Mouse (Mus musculus) intestine, postnatal 0 days (tissue): Measurements from ENCODE around the gene Kif7. TPM values are rescaled to one million over a fixed set of nuclear protein-coding genes. Genes with fewer than 3 reads are reported as not detected.
A peak's percentile ranks its signal among the peaks of the same experiment; 100 is the strongest.

Source experiments
- ATAC-seq: fragments of 200-750 bp; cut with Nextera tagmentation; 2 replicates; pipeline ENCODE4 v1.8.0; 2017; ENCODE audit warnings: mild to moderate bottlenecking, moderate TSS enrichment, moderate library complexity
- H3K27ac ChIP-seq: fragments of 300-500 bp; sonication (generic); 2 replicates; pipeline ENCODE4 v1.5.1; 2014; ENCODE audit warnings: mild to moderate bottlenecking, low read depth, low read length, moderate library complexity
- H3K27me3 ChIP-seq: fragments of 300-500 bp; sonication (generic); replicated peaks from 2 replicates; pipeline ENCODE4 v1.6.1; 2014; ENCODE audit warnings: low read length, mixed read lengths; ENCODE audit not compliant: control insufficient read depth, insufficient read depth
- H3K36me3 ChIP-seq: fragments of 300-500 bp; sonication (generic); 2 replicates; pipeline ENCODE4 v1.6.1; 2014; ENCODE audit warnings: mild to moderate bottlenecking, moderate library complexity; ENCODE audit not compliant: control insufficient read depth, insufficient read depth
- H3K4me1 ChIP-seq: fragments of 300-500 bp; sonication (generic); replicated peaks from 2 replicates; pipeline ENCODE4 v1.6.1; 2014; ENCODE audit warnings: antibody characterized with exemption, low read length, mixed read lengths; ENCODE audit not compliant: control insufficient read depth, insufficient read depth
- H3K4me2 ChIP-seq: fragments of 300-500 bp; sonication (generic); replicated peaks from 2 replicates; pipeline ENCODE4 v1.6.1; 2014; ENCODE audit warnings: low read depth, mild to moderate bottlenecking, moderate library complexity
- H3K4me3 ChIP-seq: fragments of 300-500 bp; sonication (generic); 2 replicates; pipeline ENCODE4 v1.5.1; 2014; ENCODE audit warnings: low read depth, low read length
- H3K9ac ChIP-seq: fragments of 300-500 bp; sonication (generic); 2 replicates; pipeline ENCODE4 v1.6.1; 2014; ENCODE audit warnings: mild to moderate bottlenecking, low read depth, low read length
- H3K9me3 ChIP-seq: fragments of 300-500 bp; sonication (generic); 2 replicates; pipeline ENCODE4 v1.6.1; 2016; ENCODE audit warnings: mixed run types; ENCODE audit not compliant: control insufficient read depth
- CTCF ChIP-seq: sonication (generic); IDR thresholded peaks from 2 replicates; pipeline ENCODE4 v1.5.1; 2016; ENCODE audit warnings: low read depth, mild to moderate bottlenecking, control low read depth, antibody characterized with exemption, moderate library complexity
- WGBS: fragments of 180-500 bp; shearing (Covaris S2); extraction: QIAGEN DNeasy Blood & Tissue Kit; methylation state at CpG from one replicate; pipeline ENCODE4 v1.1.7; 2014; 5-methylcytosine and 5-hydroxymethylcytosine counted together
- polyA plus RNA-seq: library from polyadenylated mRNA; unstranded; fragments of >200 nt; fragmentation: Nextera tagmentation; extraction: Ambion mirVana; gene quantifications from 2 replicates; pipeline ENCODE4 v1.2.1, GENCODE M21; 2015

Kif7 gene
- polyA plus RNA-seq, 1 experiment from 2014 or later: 0.69 TPM

GRCm38 (mm10) chr7:79670900-79671604 is 44.5 kb downstream of the Kif7 start:
- 83% methylated on average over 4 of the region's 4 CpGs for WGBS
- ATAC-seq: no peak

DNA sequence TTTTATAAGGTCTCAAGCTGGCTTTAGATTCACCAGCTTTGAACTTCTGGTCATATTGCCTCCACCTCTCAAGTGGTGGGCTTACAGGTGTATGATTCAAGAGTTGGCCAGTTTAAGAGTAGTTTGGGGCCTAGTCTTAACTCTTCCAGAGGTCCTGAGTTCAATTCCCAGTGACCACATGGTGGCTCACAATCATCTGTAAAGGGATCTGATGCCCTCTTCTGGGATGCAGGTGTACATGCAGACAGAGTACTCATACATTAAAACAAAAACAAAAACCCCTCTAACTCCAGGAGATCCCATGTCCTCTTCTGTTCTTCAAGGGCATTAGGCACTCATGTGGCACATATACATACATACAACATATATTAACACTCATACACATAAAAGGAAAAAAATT is 48.8 kb downstream of the Kif7 start:
- H3K4me2 ChIP-seq: no peak overlapping the region
- no peak overlapping the region for H3K27ac ChIP-seq
- no peaks in the 10 kb centered on the region for H3K9me3 ChIP-seq
- TF ChIP-seq CTCF: peak; percentile 38; the same call in 1 of the 2 replicates
- ATAC-seq: no peak
- H3K4me3 ChIP-seq: no peak overlapping the region
- H3K4me1 ChIP-seq: no peaks in the 10 kb centered on the region
- no peaks in the 10 kb centered on the region for H3K27me3 ChIP-seq
- no peak overlapping the region for H3K9ac ChIP-seq
- H3K36me3 ChIP-seq: peaks cover 24% of the 10 kb centered on the region

More at GRCm38 (mm10) chr7:79670900-79671604, 44.5 kb downstream of the Kif7 start:
- Histone ChIP-seq H3K4me3 (no peak overlapping the region), H3K4me2 (no peak overlapping the region), H3K27ac (no peak overlapping the region), H3K27me3 (no peaks in the 10 kb centered on the region), H3K36me3 (peaks cover 42% of the 10 kb centered on the region), H3K9me3 (no peaks in the 10 kb centered on the region), H3K4me1 (no peaks in the 10 kb centered on the region), H3K9ac (no peak overlapping the region)
- TF ChIP-seq CTCF: no peak

DNA sequence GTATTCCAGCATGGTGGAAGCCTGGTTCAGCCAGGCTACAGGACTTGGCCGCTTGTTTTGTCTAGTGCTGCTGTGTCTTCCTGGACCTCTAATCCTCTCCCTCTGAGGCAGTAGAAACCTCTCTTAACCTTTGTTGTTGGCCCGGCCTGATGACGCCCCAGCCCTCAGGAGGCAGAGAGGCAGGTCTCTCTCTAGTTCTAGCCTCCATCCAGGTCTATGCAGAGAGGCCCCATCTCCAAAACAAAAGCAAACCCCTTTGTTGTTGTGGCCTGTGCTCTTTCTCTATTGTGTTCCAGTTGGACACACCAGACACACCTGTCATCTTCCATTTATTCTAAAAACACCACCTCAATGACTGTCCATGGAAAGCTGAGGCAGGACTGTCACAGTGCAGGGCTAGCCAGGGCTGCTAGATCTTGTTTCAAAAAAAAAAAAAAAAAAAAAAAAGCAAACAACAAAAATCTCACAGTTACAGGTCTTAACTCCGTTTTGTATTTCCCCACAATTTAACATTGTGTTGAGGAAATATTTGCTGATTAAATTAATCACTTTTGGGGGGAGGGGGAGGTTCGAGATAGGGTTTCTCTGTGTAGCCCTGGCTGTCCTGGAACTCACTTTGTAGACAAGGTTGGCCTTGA is 54.1 kb downstream of the Kif7 start:
- H3K9ac ChIP-seq: peak overlapping the region; percentile 79
- peak overlapping the region; percentile 90 for H3K4me3 ChIP-seq
- no peaks in the 10 kb centered on the region for H3K9me3 ChIP-seq
- 0 out of 2 replicates have a peak, but pooled peaks cover 3% of the 10 kb centered on the region for H3K4me1 ChIP-seq
- no peak for ATAC-seq
- TF ChIP-seq CTCF: no peak
- H3K36me3 ChIP-seq: peaks cover 4% of the 10 kb centered on the region; the same call in 1 of the 2 replicates
- WGBS: 8% methylated on average over 5 of the region's 5 CpGs
- H3K4me2 ChIP-seq: peak overlapping the region; percentile 99
- H3K27me3 ChIP-seq: no peaks in the 10 kb centered on the region
- no peak overlapping the region for H3K27ac ChIP-seq

DNA sequence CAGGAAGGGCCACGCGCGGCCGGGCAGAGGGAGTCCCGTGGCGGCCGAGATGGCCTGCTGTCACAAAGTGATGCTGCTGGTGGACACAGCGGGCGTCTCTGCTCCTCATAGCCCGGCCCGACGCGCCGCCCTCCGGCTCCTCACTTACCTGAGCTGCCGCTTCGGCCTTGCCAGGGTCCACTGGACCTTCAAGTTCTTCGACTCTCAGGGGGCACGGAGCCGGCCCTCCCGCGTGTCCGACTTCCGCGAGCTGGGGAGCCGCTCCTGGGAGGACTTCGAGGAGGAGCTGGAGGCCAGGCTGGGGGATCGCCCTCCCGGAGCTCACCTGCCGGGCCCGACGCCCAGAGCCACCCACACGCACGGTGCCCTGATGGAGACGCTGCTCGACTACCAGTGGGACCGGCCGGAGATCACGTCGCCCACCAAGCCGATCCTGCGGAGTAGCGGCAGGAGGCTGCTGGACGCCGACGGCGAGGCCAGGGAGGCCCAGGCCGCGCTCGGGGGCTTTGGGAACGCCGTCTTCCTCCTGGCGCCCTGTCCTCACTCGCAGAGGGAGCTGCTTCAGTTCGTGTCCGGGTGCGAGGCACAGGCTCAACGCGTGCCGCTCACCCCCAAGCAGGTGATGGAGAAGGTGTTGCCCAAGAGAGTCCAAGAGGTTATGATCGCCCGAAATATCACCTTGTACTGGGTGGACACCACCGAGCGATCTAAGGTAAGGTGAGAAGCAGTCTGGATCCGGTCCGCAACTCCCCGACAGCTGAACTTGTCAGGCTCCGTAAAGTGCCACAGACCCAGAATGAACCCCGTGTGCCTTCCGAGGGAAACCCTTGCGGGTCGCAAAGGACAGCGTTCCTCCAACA is 55.0 kb downstream of the Kif7 start:
- Histone ChIP-seq H3K27ac (no peak overlapping the region), H3K4me1 (0 out of 2 replicates have a peak, but pooled peaks cover 3% of the 10 kb centered on the region), H3K4me3 (peak overlapping the region; percentile 90), H3K9ac (peak overlapping the region; percentile 79), H3K4me2 (peak overlapping the region; percentile 99), H3K27me3 (no peaks in the 10 kb centered on the region), H3K9me3 (no peaks in the 10 kb centered on the region), H3K36me3 (no peaks in the 10 kb centered on the region)
- under 1% methylated on average over 72 of the region's 73 CpGs for WGBS
- ATAC-seq: peak; percentile 46
- no peak for TF ChIP-seq CTCF

GRCm38 (mm10) chr7:79659578-79660290 is 55.8 kb downstream of the Kif7 start, which contains the start of gene Ticrr:
Ticrr (plus strand) TSS chr7:79660196.
- ATAC-seq: peak; percentile 99
- no peak for TF ChIP-seq CTCF
- H3K27me3 ChIP-seq: no peaks in the 10 kb centered on the region
- no peaks in the 10 kb centered on the region for H3K36me3 ChIP-seq
- peak within 1 kb of the TSS; percentile 90 for H3K4me3 ChIP-seq
- no peaks in the 10 kb centered on the region for H3K9me3 ChIP-seq
- peak within 1 kb of the TSS; percentile 99 for H3K4me2 ChIP-seq
- under 1% methylated on average over 39 of the region's 39 CpGs for WGBS
- H3K4me1 ChIP-seq: 0 out of 2 replicates have a peak, but pooled peaks cover 3% of the 10 kb centered on the region
- no peak within 1 kb of the TSS for H3K27ac ChIP-seq
- peak within 1 kb of the TSS; percentile 79 for H3K9ac ChIP-seq
